Mouse (Mus musculus) hindbrain, embryonic 11.5 days (tissue): ENCODE results near the gene Akap9. TPM values are rescaled to one million over a fixed set of nuclear protein-coding genes. Genes with fewer than 3 reads are reported as not detected.
A peak's percentile ranks its signal among the peaks of the same experiment; 100 is the strongest.
"Not testable (repeated sequence)": the region's sequence is repeated elsewhere in the genome, so short reads cannot be mapped to it uniquely, and the experiment has no call there.

Experiments used
- ATAC-seq: fragments of 200-750 bp; cut with Nextera tagmentation; 2 replicates; pipeline ENCODE4 v1.8.0; 2017; ENCODE audit warnings: mild to moderate bottlenecking, moderate TSS enrichment, moderate library complexity; ENCODE audit not compliant: low FRiP score
- DNase-seq: peaks from one replicate; pipeline ENCODE4 v3.0.0-alpha.2; 2015; ENCODE audit warnings: low spot score
- H3K27ac ChIP-seq: fragments of 300-500 bp; sonication (generic); 2 replicates; pipeline ENCODE4 v1.5.1; 2014; ENCODE audit warnings: mild to moderate bottlenecking, low read depth, low read length
- H3K27me3 ChIP-seq: fragments of 300-500 bp; sonication (generic); 2 replicates; pipeline ENCODE4 v1.6.1; 2014; ENCODE audit warnings: mild to moderate bottlenecking, low read length, moderate library complexity, mixed read lengths; ENCODE audit not compliant: control insufficient read depth, insufficient read depth
- H3K36me3 ChIP-seq: fragments of 300-500 bp; sonication (generic); 2 replicates; pipeline ENCODE4 v1.6.1; 2014; ENCODE audit warnings: mild to moderate bottlenecking, low read length, moderate library complexity, mixed read lengths; ENCODE audit not compliant: control insufficient read depth, insufficient read depth
- H3K4me1 ChIP-seq: fragments of 300-500 bp; sonication (generic); replicated peaks from 2 replicates; pipeline ENCODE4 v1.6.1; 2014; ENCODE audit warnings: low read length, mixed read lengths; ENCODE audit not compliant: control insufficient read depth, insufficient read depth
- H3K4me2 ChIP-seq: fragments of 300-500 bp; sonication (generic); replicated peaks from 2 replicates; pipeline ENCODE4 v1.6.1; 2014; ENCODE audit warnings: mild to moderate bottlenecking, low read depth, low read length
- H3K4me3 ChIP-seq: fragments of 300-500 bp; sonication (generic); 2 replicates; pipeline ENCODE4 v1.5.1; 2014; ENCODE audit warnings: low read depth, low read length
- H3K9ac ChIP-seq: fragments of 300-500 bp; sonication (generic); 2 replicates; pipeline ENCODE4 v1.6.1; 2014; ENCODE audit warnings: low read depth, low read length
- H3K9me3 ChIP-seq: fragments of 300-500 bp; sonication (generic); 2 replicates; pipeline ENCODE4 v1.6.1; 2016; ENCODE audit warnings: low read length; ENCODE audit not compliant: control insufficient read depth
- WGBS: fragments of 180-500 bp; shearing (Covaris S2); extraction: QIAGEN DNeasy Blood & Tissue Kit; methylation state at CpG from one replicate; pipeline ENCODE4 v1.1.7; 2014; 5-methylcytosine and 5-hydroxymethylcytosine counted together
- polyA plus RNA-seq: library from polyadenylated mRNA; unstranded; fragments of >200 nt; fragmentation: Nextera tagmentation; extraction: Ambion mirVana; gene quantifications from 2 replicates; pipeline ENCODE4 v1.2.1, GENCODE M21; 2014

Akap9 gene
- polyA plus RNA-seq, 1 experiment from 2014 or later: 214 TPM

GRCm38 (mm10) chr5:4104341-4105040 lies 176.6 kb downstream of the Akap9 start, which contains the start of gene Cyp51:
Cyp51 (minus strand) TSS chr5:4104746.
- Histone ChIP-seq H3K4me3 (peak within 1 kb of the TSS; percentile 81), H3K27me3 (no peaks in the 10 kb centered on the region), H3K36me3 (peaks cover 10% of the 10 kb centered on the region), H3K9ac (peak within 1 kb of the TSS; percentile 86), H3K4me1 (0 out of 2 replicates have a peak, but pooled peaks cover 2% of the 10 kb centered on the region), H3K9me3 (no peaks in the 10 kb centered on the region), H3K4me2 (peak within 1 kb of the TSS; percentile 51), H3K27ac (peak within 1 kb of the TSS; percentile 90)
- WGBS: under 1% methylated on average over 56 of the region's 59 CpGs
- peak; percentile 96 for DNase-seq
- ATAC-seq: peak; percentile 98

DNA sequence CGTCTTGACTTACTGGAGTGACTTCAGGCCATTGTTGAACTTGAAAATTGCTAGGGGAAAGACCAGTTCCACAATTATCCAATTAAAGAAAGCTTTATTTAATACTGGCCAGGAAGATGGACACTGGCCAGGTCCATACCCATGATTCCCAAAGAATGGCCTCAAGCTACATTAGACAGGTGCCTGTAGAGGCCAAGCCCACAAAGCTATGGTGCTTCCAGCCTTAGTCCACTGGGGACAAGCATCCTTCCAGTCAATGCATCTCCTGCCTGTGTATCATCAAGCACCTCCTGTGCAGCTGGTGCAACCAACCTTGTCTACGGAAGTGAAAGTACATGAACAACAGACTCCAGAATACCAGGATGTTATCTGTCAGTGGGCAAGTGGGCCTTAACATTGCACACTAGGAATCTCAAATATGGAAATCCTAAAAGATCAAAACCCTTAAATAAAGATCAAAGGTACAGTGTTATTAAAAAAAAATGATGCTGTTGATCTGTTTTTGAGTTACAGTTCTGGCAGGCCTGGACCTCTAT lies 177.9 kb downstream of the Akap9 start:
- H3K4me3 ChIP-seq: no peak overlapping the region
- 95% methylated on average over 2 of the region's 2 CpGs for WGBS
- 0 out of 2 replicates have a peak, but pooled peaks cover 2% of the 10 kb centered on the region for H3K4me1 ChIP-seq
- peaks cover 6% of the 10 kb centered on the region for H3K36me3 ChIP-seq
- no peaks in the 10 kb centered on the region for H3K9me3 ChIP-seq
- no peak overlapping the region for H3K27ac ChIP-seq
- ATAC-seq (no peak), DNase-seq (no peak)
- H3K9ac ChIP-seq: no peak overlapping the region
- H3K4me2 ChIP-seq: no peak overlapping the region
- H3K27me3 ChIP-seq: no peaks in the 10 kb centered on the region

DNA sequence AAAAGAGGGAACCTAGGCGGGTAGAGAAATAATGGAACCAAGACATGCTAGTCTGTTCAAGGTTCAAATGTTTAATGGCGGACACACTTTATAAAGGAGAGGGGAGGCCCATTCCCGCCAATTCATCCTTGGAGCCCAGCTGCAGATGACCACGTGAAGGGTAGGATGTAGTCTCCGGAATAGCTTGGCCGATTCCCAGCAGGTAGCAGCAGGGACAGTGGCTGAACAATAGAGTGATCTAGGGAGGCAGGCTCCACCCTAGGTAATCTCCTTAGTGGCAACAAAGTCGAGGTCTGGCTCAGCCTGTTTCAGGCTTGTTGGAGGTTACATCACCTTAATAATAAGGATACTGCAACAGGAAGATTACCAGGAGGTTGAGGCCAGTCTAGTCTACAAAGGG lies 179.2 kb downstream of the Akap9 start:
- not testable (repeated sequence) for H3K9ac ChIP-seq, H3K4me3 ChIP-seq, H3K27ac ChIP-seq, H3K27me3 ChIP-seq, DNase-seq, H3K9me3 ChIP-seq, H3K4me2 ChIP-seq, H3K4me1 ChIP-seq, H3K36me3 ChIP-seq, ATAC-seq
- 61% methylated on average over 7 of the region's 7 CpGs for WGBS

- 96% methylated on average over 5 of the region's 5 CpGs for WGBS
- Histone ChIP-seq H3K27ac (no peak overlapping the region), H3K36me3 (no peaks in the 10 kb centered on the region), H3K4me1 (no peaks in the 10 kb centered on the region), H3K27me3 (no peaks in the 10 kb centered on the region), H3K4me2 (no peak overlapping the region), H3K9me3 (no peaks in the 10 kb centered on the region), H3K9ac (no peak overlapping the region), H3K4me3 (no peak overlapping the region)
- DNase-seq: no peak
- no peak for ATAC-seq
Measured at GRCm38 (mm10) chr5:4112570-4113098, 184.8 kb downstream of the Akap9 start.

Other genes starting within 250 kb of the Akap9 start
- gene Ankib1, start 125.1 kb upstream of the Akap9 start, polyA plus RNA-seq: 15.8 and 18.2 TPM in 2 replicates
- 66.9 and 71.5 TPM in 2 replicates for gene Krit1, start 124.9 kb upstream of the Akap9 start, polyA plus RNA-seq
- 0.17 and 0.20 TPM in 2 replicates for gene Lrrd1, start 82.9 kb upstream of the Akap9 start, polyA plus RNA-seq
- gene Mterf1a, start 34.1 kb upstream of the Akap9 start, polyA plus RNA-seq: 10.0 and 11.6 TPM in 2 replicates
- gene Cyp51, start 176.7 kb downstream of the Akap9 start, polyA plus RNA-seq: 184 and 192 TPM in 2 replicates